Mouse (Mus musculus) adrenal gland, adult 2 months (tissue): ENCODE results near the gene Olfr1419. TPM values are rescaled to one million over a fixed set of nuclear protein-coding genes. Genes with fewer than 3 reads are reported as not detected.

Source experiments
- microRNA-seq, 2 experiments: library from miRNA; unstranded; fragments of <30 nt; microRNA quantifications; one replicate each; pipeline ENCODE4 v1.2.0; 2021
- polyA plus RNA-seq: library from polyadenylated mRNA; depleted of rRNA; stranded (reverse); fragments of >200 nt; gene quantifications from 2 replicates; pipeline ENCODE4 v1.2.3, GENCODE M21; 2012; rRNA removed
- total RNA-seq, 2 experiments: library from RNA; stranded (reverse); gene quantifications; 2 replicates each; pipeline ENCODE4 v1.2.3; 2021

Olfr1419 gene
- total and polyA plus RNA-seq, 3 experiments: not detected

Small RNA genes within 50 kb of the gene (microRNA-seq; reads per million reads assigned to microRNA genes)
- gene Mir6994: 0.83 to 1.8 reads per million in 2 experiments

Other genes starting within 250 kb of the Olfr1419 start
- gene Ms4a3, start 234.3 kb downstream of the Olfr1419 start, total RNA-seq: not detected
- not detected in 2 replicates for gene Ms4a3, start 234.3 kb downstream of the Olfr1419 start, polyA plus RNA-seq
- under 1 TPM in 1 of 2 experiments, not detected in 1; 0.75 TPM for gene Oosp2, start 214.5 kb downstream of the Olfr1419 start, total RNA-seq
- not detected in 2 replicates for gene Oosp2, start 214.5 kb downstream of the Olfr1419 start, polyA plus RNA-seq
- gene Oosp1, start 184.0 kb downstream of the Olfr1419 start, total RNA-seq: under 1 TPM in 1 of 2 experiments, not detected in 1; 0.66 TPM
- gene Oosp1, start 184.0 kb downstream of the Olfr1419 start, polyA plus RNA-seq: not detected in 2 replicates
- not detected for gene Oosp3, start 178.1 kb downstream of the Olfr1419 start, total RNA-seq
- not detected in 2 replicates for gene Oosp3, start 178.1 kb downstream of the Olfr1419 start, polyA plus RNA-seq
- gene Gif, start 127.6 kb downstream of the Olfr1419 start, total RNA-seq: not detected
- not detected in 2 replicates for gene Gif, start 127.6 kb downstream of the Olfr1419 start, polyA plus RNA-seq
- 10 to 100 TPM; 56.9 to 75.6 TPM for gene Mrpl16, start 104.7 kb downstream of the Olfr1419 start, total RNA-seq
- gene Mrpl16, start 104.7 kb downstream of the Olfr1419 start, polyA plus RNA-seq: 9.5 and 10.6 TPM in 2 replicates
- gene Stx3, start 55.7 kb downstream of the Olfr1419 start, total RNA-seq: 1 to 10 TPM; 8.3 to 9.6 TPM
- 9.1 and 9.5 TPM in 2 replicates for gene Stx3, start 55.7 kb downstream of the Olfr1419 start, polyA plus RNA-seq
- not detected for gene Olfr1417, start 35.9 kb downstream of the Olfr1419 start, total RNA-seq
- gene Olfr1417, start 35.9 kb downstream of the Olfr1419 start, polyA plus RNA-seq: not detected in 2 replicates
- not detected for gene Olfr1418, start 14.0 kb downstream of the Olfr1419 start, total RNA-seq
- not detected in 2 replicates for gene Olfr1418, start 14.0 kb downstream of the Olfr1419 start, polyA plus RNA-seq
- not detected for gene Olfr1420, start 11.5 kb upstream of the Olfr1419 start, total RNA-seq
- gene Olfr1420, start 11.5 kb upstream of the Olfr1419 start, polyA plus RNA-seq: not detected in 2 replicates
- gene Patl1, start 37.3 kb upstream of the Olfr1419 start, total RNA-seq: 10 to 100 TPM; 24.2 to 35.3 TPM
- 13.5 and 15.7 TPM in 2 replicates for gene Patl1, start 37.3 kb upstream of the Olfr1419 start, polyA plus RNA-seq
- gene Osbp, start 90.8 kb upstream of the Olfr1419 start, total RNA-seq: 10 to 100 TPM; 80.8 to 86.7 TPM
- gene Osbp, start 90.8 kb upstream of the Olfr1419 start, polyA plus RNA-seq: 9.6 and 14.0 TPM in 2 replicates
- gene Olfr1423, start 166.2 kb upstream of the Olfr1419 start, total RNA-seq: not detected
- gene Olfr1423, start 166.2 kb upstream of the Olfr1419 start, polyA plus RNA-seq: not detected in 2 replicates
- not detected for gene Olfr1424, start 187.6 kb upstream of the Olfr1419 start, total RNA-seq
- gene Olfr1424, start 187.6 kb upstream of the Olfr1419 start, polyA plus RNA-seq: not detected in 2 replicates
- gene Olfr1425, start 202.6 kb upstream of the Olfr1419 start, total RNA-seq: not detected
- gene Olfr1425, start 202.6 kb upstream of the Olfr1419 start, polyA plus RNA-seq: not detected in 2 replicates
- not detected for gene Olfr1426, start 216.9 kb upstream of the Olfr1419 start, total RNA-seq
- gene Olfr1426, start 216.9 kb upstream of the Olfr1419 start, polyA plus RNA-seq: not detected in 2 replicates
- not detected for gene Olfr1427, start 228.2 kb upstream of the Olfr1419 start, total RNA-seq
- gene Olfr1427, start 228.2 kb upstream of the Olfr1419 start, polyA plus RNA-seq: not detected in 2 replicates
- not detected for gene Olfr1428, start 240.8 kb upstream of the Olfr1419 start, total RNA-seq
- not detected in 2 replicates for gene Olfr1428, start 240.8 kb upstream of the Olfr1419 start, polyA plus RNA-seq
- not detected for gene Olfr76, start 248.1 kb upstream of the Olfr1419 start, total RNA-seq
- gene Olfr76, start 248.1 kb upstream of the Olfr1419 start, polyA plus RNA-seq: not detected in 2 replicates